Mouse (Mus musculus): Measurements from ENCODE around the gene Slc12a3.

The Slc12a3 gene

GRCm38 (mm10) chr8:94337559-94337958 is 8.6 kb downstream of the Slc12a3 start:
- DNase-seq, result no peak

GRCm38 (mm10) chr8:94340796-94341195 is 11.8 kb downstream of the Slc12a3 start:
- DNase-seq, result no peak

DNA sequence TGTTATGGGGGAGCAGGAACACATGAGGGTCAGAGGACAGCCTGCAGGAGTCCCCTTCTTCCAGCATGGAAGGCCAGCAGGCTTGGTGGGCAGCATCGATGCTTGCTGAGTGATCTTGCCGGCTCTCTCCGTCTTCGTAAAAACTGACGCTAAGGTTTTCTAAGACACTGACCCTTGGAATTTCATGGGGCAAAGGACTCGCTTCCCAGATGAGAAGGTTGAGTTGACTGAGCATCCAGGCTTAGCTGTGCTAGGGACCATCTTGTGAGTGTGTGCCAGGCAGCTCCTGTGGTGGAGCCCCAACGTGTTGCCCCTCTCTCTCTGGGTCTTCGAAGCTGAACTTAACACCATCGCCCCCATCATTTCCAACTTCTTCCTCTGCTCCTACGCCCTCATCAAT is 13.7 kb downstream of the Slc12a3 start:
- no peak for DNase-seq

GRCm38 (mm10) chr8:94343290-94343689 is 14.3 kb downstream of the Slc12a3 start:
- DNase-seq, result peak; percentile 81

DNA sequence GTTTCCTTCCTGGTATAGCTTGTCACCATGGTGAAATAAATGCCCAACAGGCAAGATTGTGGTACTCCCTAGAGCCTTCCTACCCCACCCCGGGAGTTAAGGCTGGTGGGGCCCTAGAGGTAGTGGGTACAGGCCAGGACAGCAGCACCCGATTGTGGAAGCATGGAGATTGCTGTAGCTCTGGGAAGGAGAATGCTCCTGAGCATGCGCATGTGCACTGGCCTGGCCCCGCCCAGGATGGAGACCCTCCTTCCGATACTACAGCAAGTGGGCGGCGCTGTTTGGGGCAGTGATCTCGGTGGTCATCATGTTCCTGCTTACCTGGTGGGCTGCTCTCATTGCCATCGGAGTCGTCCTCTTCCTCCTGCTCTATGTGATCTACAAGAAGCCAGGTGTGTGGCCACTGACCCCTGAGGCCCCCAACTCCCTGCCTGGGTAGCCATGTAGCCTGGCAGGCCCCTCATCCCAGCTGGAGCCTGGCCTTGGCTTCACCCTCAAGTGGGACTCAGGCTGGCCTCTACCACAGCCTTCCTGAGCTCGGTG is 14.8 kb downstream of the Slc12a3 start:
- DNase-seq, result no peak

- no peak for DNase-seq
Measured at GRCm38 (mm10) chr8:94345657-94346056, 16.7 kb downstream of the Slc12a3 start.

GRCm38 (mm10) chr8:94346264-94346663 is 17.3 kb downstream of the Slc12a3 start:
- DNase-seq, result no peak

GRCm38 (mm10) chr8:94348425-94348824 is 19.4 kb downstream of the Slc12a3 start:
- DNase-seq, result no peak

- DNase-seq, result no peak
Measured at GRCm38 (mm10) chr8:94354069-94354531, 25.1 kb downstream of the Slc12a3 start.

DNA sequence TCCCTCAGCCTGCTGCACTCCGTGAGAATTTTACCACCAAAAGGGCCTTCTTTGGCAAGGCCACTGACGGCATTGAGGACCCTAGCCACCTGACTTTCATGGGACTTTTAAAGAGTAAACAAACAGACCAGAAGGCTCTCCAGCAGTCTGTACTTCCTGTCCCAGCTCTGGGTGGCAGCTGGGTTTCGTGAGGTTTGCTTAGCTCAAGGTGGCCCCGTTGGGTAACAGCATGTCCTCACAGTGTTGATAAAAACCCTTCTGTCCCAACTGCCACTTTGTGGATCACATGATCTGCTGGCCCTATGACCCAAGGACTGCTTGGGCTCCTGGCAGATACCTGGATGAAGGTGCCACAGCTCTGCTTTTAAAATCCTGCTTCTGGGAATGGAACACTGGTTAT is 25.6 kb downstream of the Slc12a3 start:
- no peak for DNase-seq

GRCm38 (mm10) chr8:94357220-94357619 is 28.2 kb downstream of the Slc12a3 start:
- DNase-seq, result no peak

DNA sequence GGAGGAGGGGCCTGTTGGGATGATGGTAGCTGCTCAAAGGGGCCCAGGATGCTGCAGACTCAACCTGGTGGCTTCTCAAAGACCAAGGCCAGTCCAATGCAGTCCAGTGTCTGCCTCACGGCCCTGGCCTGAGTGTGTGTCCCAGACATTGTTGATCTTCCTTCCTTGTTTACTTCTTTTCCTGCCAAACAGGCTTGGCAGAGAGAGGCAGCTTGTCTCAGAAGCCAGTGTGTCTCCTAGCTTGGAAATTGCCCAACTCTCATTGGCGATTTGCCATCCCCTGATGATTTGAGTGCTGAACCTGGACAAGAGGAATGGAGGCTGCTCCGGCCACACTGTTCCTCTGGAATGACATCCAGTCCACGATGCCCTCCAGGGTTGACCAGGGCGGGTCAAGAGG is 29.5 kb downstream of the Slc12a3 start:
- peak; percentile 36 for DNase-seq

GRCm38 (mm10) chr8:94361774-94362431 is 32.9 kb downstream of the Slc12a3 start:
- DNase-seq, result no peak

DNA sequence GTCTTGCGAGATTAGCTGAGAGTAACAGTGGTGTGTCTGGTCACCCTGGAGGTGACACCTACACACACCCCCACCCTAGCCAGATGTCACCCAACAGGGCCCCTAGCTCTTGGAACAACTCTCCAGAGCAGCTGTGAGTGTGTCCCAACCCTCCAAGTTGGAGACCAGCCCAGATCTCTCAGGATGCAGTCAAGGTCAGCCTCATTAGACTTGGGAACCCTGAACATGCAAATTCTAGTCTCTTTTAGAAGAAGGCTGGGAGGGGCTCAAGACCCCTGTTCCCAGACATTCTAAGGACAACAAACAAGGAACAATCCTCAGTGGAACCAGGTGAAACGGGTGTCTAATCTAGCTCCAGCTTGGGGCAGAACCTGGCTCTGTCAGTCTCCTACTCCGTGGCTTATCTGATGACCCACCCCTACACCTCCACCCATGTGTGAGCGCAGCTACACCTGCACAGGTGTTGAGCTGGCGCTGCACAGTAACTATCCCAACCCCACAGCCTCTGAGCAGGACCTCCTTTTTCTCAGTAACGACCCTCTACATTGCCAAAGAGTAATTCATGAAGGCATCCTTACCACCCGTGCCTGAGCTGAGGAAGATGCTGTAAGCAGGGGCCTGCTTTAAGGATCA is 33.7 kb downstream of the Slc12a3 start:
- DNase-seq, result no peak

DNA sequence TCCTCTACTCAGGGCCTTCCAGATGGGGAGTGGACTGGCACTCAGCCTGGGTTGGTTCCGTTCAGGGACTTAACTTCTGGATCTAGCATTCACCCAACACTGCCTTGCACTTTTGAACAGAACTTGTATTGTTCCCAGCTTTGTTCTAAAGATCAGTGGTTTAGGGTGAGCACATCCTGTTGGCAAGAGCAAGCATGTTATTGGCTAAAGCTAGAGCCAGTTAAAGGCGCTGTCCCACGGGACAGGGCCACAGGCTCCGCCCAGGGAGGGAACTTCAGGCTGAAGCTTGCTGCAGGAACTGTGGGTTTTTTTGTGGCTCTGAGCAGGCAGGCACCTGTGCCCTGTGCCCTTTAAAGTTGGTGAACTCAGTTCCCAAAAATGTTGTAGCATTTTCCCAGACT is 34.3 kb downstream of the Slc12a3 start:
- DNase-seq, result peak; percentile 70

DNA sequence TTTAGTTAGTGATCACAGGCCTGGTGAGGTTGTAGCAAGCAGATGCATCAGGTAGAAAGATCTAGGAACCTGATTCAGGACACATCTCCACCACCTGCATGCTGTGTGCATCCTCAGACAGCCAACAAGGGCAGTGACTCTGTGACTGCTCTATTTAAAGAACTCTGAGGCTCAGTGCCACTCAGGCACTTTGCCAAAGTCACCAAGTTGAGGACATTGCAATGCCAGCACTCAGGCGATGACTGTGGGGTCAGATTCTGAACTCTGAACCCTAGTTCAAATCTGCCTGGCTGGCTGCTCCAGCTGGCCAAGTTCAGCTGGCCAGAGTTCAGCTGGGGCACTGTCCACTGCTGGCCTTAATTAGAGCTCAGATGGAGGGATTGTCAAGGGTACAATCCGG is 34.9 kb downstream of the Slc12a3 start:
- peak; percentile 47 for DNase-seq

- no peak for DNase-seq
Measured at GRCm38 (mm10) chr8:94364686-94365312, 35.8 kb downstream of the Slc12a3 start.

- DNase-seq, result peak; percentile 56
Measured at GRCm38 (mm10) chr8:94365410-94365981, 36.5 kb downstream of the Slc12a3 start.

DNA sequence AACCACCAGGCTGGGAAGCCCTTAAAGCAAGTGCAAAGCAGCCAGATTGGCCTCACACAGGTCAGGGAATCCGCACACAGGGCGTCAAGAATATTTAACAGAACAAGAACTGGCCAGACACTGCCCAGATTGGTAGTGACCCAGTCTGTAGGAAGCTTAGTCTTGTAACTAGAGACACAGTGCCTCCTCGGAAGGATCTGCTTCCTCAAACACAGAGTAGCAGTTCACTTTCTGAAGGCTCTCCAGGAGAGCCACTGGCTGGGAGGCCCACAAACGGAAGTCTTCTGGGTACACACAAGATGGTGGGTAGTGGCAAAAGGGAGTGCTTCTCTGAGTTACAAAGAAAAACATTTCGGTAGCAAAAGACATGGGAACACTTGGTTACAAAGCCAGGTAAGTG is 41.8 kb downstream of the Slc12a3 start:
- DNase-seq, result peak; percentile 60

DNA sequence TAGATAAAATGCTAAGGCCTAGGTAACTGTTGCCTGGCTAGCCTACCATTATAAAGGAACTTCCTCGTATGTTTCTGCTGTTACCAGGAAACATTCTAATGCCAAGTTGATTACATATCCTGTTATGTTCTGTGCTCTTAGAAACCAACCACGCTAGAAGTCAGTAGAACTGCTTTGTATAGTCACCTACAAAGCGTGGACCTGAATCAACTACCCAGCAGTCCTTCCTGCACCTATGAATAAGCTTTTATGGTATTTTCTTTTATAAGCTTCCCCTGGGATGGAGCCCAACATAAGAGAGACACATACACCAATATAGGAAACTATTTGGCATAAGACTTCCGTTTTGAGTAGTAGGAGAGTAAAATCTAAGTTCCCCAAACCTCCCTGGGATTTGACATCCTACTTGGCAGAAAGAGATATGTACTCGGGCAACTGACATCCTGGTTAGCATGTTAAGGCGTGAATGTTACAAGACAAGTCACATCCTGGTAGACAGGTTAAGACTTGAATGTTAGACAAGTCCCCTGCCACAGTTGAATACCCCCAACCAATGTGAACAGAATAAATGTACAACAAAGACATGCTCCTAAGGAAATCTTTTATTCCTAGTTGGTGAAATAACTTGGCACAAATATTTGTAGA is 44.1 kb downstream of the Slc12a3 start:
- no peak for DNase-seq

- DNase-seq, result no peak
Measured at GRCm38 (mm10) chr8:94375551-94375991, 46.6 kb downstream of the Slc12a3 start.

DNA sequence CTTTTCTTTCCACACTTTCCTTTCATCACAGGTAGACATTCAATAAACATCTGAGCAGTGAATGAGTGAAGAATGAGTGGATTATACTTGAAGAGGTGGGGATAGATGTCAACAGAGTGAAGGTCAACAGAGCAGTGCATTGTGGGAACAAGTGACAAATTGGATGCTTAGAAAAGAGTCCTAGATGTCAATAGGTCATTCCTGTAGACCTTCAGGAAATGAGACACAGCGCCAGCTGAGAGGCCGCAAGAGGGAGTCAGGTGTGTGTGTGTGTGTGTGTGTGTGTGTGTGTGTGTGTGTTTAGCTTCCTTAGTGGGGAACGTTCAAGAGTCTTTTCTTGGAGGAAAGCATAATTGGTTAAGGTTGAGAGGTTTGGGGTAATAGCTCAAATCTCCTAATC is 47.2 kb downstream of the Slc12a3 start:
- DNase-seq, result no peak

- DNase-seq, result no peak
Measured at GRCm38 (mm10) chr8:94376580-94376979, 47.6 kb downstream of the Slc12a3 start.

Measured in layer of hippocampus, adult 9-11 months (tissue).